Mouse (Mus musculus) hindbrain, embryonic 12.5 days (tissue): Measurements from ENCODE around the gene Pyroxd2. TPM values are rescaled to one million over a fixed set of nuclear protein-coding genes. Genes with fewer than 3 reads are reported as not detected.
A peak's percentile ranks its signal among the peaks of the same experiment; 100 is the strongest.
"Not testable (repeated sequence)": the region's sequence is repeated elsewhere in the genome, so short reads cannot be mapped to it uniquely, and the experiment has no call there.

ENCODE experiments used
- ATAC-seq: fragments of 200-750 bp; cut with Nextera tagmentation; 2 replicates; pipeline ENCODE4 v1.8.0; 2017; ENCODE audit warnings: moderate TSS enrichment; ENCODE audit not compliant: low FRiP score
- H3K27ac ChIP-seq: fragments of 300-500 bp; sonication (generic); 2 replicates; pipeline ENCODE4 v1.5.1; 2016; ENCODE audit warnings: mild to moderate bottlenecking
- H3K27me3 ChIP-seq: fragments of 300-500 bp; sonication (generic); 2 replicates; pipeline ENCODE4 v1.6.1; 2016; ENCODE audit warnings: mild to moderate bottlenecking
- H3K36me3 ChIP-seq: fragments of 300-500 bp; sonication (generic); 2 replicates; pipeline ENCODE4 v1.6.1; 2016; ENCODE audit warnings: mild to moderate bottlenecking
- H3K4me1 ChIP-seq: fragments of 300-500 bp; sonication (generic); 2 replicates; pipeline ENCODE4 v1.6.1; 2016
- H3K4me2 ChIP-seq: fragments of 300-500 bp; sonication (generic); replicated peaks from 2 replicates; pipeline ENCODE4 v1.6.1; 2016; ENCODE audit warnings: mild to moderate bottlenecking
- H3K4me3 ChIP-seq: fragments of 300-500 bp; sonication (generic); 2 replicates; pipeline ENCODE4 v1.5.1; 2016; ENCODE audit warnings: mild to moderate bottlenecking
- H3K9ac ChIP-seq: fragments of 300-500 bp; sonication (generic); 2 replicates; pipeline ENCODE4 v1.6.1; 2016; ENCODE audit warnings: mild to moderate bottlenecking, moderate library complexity
- H3K9me3 ChIP-seq: fragments of 300-500 bp; sonication (generic); replicated peaks from 2 replicates; pipeline ENCODE4 v1.6.1; 2016; ENCODE audit warnings: mild to moderate bottlenecking
- WGBS: fragments of 180-500 bp; shearing (Covaris S2); methylation state at CpG from one replicate; pipeline ENCODE4 v1.1.7; 2016; 5-methylcytosine and 5-hydroxymethylcytosine counted together
- polyA plus RNA-seq: library from polyadenylated mRNA; unstranded; fragments of >200 nt; fragmentation: Nextera tagmentation; extraction: Ambion mirVana; gene quantifications from 2 replicates; pipeline ENCODE4 v1.2.1, GENCODE M21; 2016

Pyroxd2 gene
- polyA plus RNA-seq, result 1.2 and 1.7 TPM in 2 replicates

DNA sequence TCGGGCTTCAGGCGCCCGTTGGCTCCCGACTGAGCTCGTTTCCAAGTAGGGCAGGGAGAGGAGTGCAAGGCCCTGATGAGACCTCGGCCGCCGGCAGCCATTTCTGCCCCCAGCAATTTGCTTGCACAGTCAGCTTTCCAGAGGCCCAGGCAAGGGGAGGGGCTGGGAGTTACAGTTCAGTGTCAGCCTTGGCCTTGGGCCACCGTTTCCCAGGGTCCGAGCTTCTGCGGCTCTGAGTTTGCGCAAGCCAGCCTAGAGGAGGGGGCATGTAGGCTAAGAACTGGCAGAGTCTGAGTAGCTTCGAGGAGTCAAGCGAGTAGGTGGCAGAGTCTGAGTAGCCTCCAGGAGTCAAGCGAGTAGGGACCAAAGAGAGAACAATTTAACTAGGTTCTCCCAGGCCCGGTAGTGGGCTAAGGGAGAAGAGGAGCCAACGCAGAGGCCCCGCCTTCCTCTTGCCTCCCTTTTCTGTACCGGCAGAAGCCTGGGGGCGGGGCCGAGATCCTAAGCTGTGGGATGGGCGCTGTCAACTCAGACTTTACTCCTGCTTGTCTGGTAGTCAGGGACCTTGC, at the start of gene Pyroxd2:
Pyroxd2 (minus strand) TSS at position 413 of the 569 bp plus-strand sequence.
- H3K27ac ChIP-seq, result peak within 1 kb of the TSS; percentile 82
- peak within 1 kb of the TSS; percentile 53 for H3K9ac ChIP-seq
- ATAC-seq, result peak; percentile 85
- no peaks in the 10 kb centered on the region for H3K9me3 ChIP-seq
- H3K27me3 ChIP-seq, result no peaks in the 10 kb centered on the region
- peak within 1 kb of the TSS; percentile 29 for H3K4me3 ChIP-seq
- H3K4me1 ChIP-seq, result peaks cover 29% of the 10 kb centered on the region
- no peaks in the 10 kb centered on the region for H3K36me3 ChIP-seq
- WGBS, result 5% methylated on average over 22 of the region's 22 CpGs
- H3K4me2 ChIP-seq, result peak within 1 kb of the TSS; percentile 57

DNA sequence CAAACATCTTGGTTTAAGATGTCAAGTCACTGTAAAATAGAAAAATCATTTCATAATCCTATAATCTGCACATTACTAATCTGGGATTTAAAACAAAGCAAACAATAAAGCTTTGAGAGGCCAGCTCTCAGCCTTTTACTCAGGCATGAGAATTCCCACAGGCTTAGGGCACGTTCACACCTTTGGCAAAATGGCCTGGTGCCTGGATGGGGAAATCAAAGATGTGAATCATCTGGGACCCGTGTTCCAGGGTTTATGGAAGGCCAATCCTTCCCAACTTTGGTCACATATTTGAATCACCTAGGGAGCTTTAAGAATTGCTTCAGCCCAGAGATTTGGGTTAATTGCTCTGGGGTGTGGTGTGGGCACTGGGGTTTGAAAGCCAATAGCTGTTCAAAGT, 45.3 kb upstream of the Pyroxd2 start:
- Histone ChIP-seq H3K9ac (no peak overlapping the region), H3K27ac (no peak overlapping the region), H3K27me3 (peaks cover 6% of the 10 kb centered on the region; the same call in 1 of the 2 replicates), H3K9me3 (no peaks in the 10 kb centered on the region), H3K4me3 (no peak overlapping the region), H3K4me1 (peaks cover 4% of the 10 kb centered on the region), H3K4me2 (no peak overlapping the region), H3K36me3 (no peaks in the 10 kb centered on the region)
- WGBS, result 70% methylated on average over 2 of the region's 2 CpGs
- no peak for ATAC-seq

DNA sequence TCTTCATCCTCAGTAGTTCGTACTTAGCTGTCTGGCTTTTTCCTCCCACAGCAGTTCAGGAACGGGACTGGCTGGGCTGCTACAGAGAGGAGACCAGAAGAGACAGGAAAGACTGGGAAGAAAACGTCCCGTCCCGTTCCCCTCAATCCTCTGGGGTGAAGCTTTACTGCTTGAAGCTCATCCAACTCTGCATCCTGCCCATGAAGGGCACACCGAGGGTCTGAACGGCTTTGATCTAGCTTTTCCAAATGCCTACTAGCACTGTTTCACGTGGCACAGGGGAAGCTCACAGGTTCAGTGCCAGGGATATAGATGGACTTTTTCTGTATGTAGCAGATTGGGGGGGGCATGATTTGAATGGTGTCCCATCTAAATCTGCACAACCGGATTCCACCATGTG, 43.2 kb upstream of the Pyroxd2 start:
- Histone ChIP-seq H3K27me3 (peaks cover 6% of the 10 kb centered on the region; the same call in 1 of the 2 replicates), H3K4me2 (peak overlapping the region; percentile 93), H3K9ac (peak overlapping the region; percentile 55; the same call in 1 of the 2 replicates), H3K27ac (no peak overlapping the region), H3K4me1 (peaks cover 4% of the 10 kb centered on the region), H3K9me3 (no peaks in the 10 kb centered on the region), H3K4me3 (no peak overlapping the region), H3K36me3 (no peaks in the 10 kb centered on the region)
- 35% methylated on average over 9 of the region's 9 CpGs for WGBS
- no peak for ATAC-seq

DNA sequence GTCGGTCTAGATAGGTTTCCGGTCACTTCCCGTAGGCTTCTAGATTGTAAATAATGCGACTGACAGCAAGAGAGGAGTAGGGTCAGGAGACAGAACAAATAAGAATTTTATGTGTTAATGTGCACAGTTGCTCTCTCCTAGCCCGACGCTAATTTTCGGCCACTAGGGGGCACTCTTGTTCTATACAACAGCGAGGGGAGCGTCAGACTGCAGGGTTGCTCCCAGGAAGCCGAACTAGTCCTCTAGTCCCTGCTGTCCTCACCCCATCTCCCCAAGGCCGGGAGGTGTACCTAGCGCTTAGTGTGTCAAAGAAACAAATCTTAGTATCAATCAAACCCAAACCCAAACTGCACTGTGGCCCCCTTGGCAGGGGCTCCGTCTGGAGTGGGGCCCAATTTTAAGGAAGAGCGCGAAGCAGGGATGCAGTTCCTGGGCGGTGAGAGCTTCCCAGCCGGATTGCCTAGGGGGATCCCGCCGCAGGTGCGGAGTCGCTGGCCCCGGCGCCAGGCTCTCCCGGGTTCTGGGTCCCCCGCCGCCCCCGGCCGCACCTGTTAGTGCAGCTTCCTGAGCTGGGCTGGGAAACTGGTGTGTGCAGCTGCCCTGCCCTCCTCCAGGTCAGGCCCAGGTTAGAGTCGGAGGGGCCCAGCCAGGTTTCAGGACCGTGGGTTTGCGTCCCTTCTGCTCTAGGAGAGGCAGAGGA, 42.5 kb upstream of the Pyroxd2 start:
- H3K4me2 ChIP-seq, result peak overlapping the region; percentile 93
- H3K9me3 ChIP-seq, result no peaks in the 10 kb centered on the region
- H3K36me3 ChIP-seq, result no peaks in the 10 kb centered on the region
- peak overlapping the region; percentile 43 for H3K4me3 ChIP-seq
- peak; percentile 94 for ATAC-seq
- 1% methylated on average over 31 of the region's 31 CpGs for WGBS
- no peak overlapping the region for H3K27ac ChIP-seq
- H3K4me1 ChIP-seq, result peaks cover 4% of the 10 kb centered on the region
- peaks cover 6% of the 10 kb centered on the region; the same call in 1 of the 2 replicates for H3K27me3 ChIP-seq
- H3K9ac ChIP-seq, result peak overlapping the region; percentile 55

DNA sequence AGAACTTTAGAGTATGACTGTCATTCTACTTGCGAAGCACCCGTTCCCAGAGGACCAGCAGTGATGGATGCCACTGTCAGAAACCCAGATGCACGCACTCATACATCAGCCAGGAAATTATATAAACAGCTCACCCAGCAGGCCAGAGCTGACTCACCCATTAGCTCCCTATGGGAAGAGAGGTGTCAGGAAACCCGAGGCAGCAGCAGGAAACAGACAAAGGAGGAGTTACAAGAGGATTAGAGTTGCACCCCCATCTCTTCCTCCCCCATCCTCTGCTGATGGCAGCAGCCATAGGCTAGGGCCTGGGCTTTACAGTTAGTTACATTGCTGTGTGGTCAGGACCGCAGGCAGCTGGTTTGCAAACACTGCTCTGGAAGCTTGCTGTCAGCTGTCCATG, 35.7 kb upstream of the Pyroxd2 start:
- Histone ChIP-seq H3K9ac (no peak overlapping the region), H3K4me1 (peaks cover 12% of the 10 kb centered on the region), H3K36me3 (no peaks in the 10 kb centered on the region), H3K27ac (0 out of 2 replicates have a peak overlapping the region, but pooled peaks have one; percentile 3), H3K9me3 (no peaks in the 10 kb centered on the region), H3K4me3 (no peak overlapping the region), H3K4me2 (no peak overlapping the region), H3K27me3 (peaks cover 5% of the 10 kb centered on the region)
- 49% methylated on average over 5 of the region's 5 CpGs for WGBS
- ATAC-seq, result no peak

DNA sequence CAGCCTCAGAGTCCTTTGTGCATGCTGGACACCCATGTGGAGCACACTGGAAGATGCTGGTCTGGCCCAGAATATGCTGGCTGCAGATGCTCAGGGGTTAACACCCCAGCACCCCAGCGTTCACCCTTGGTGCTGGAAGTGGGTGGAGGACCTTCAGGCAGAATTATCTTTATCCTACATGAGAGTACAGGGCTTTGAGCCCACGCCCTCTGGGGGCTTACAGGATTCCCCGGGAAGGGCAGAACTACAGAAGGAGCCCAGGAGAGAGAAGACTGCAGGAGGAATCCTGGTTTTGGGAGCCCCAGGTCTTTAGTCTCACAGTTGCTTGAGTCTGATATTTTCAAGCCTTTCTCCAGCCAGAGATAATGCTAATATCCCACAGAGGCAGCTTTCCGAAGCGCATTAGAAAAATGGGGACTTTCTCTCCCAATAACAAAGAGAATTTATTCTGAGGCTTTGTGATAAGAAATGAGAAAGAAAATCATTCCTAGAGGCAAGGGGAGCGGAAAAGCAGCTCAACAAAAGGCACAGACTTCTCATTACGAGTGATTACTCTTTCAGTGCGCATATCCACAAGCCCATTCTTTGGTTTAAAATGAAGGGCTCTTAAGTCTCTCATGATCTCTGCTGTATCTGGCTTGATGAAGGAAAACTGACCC, 33.1 kb upstream of the Pyroxd2 start:
- Histone ChIP-seq H3K27ac (no peak overlapping the region), H3K9ac (no peak overlapping the region)
- ATAC-seq, result no peak

DNA sequence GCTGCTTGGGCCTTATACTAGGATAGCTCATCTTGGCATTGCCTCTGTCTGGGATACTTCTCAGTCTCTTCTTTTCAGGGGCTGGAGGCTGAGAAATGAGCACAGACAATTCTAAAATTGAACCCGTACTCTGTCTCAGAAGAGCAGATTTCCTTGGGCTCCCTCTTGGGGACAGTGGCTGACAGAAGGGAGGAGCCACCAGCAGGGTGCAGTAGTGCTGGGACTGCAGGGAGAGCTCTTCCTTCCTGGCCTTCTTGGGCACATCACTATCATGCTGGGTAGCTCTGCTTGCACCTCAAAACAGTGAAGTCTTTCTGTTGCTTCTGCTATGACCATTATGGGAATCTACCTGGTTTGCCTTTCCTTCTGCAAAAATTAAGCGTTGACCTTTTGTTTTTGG, 32.6 kb upstream of the Pyroxd2 start:
- WGBS, result 35% methylated on average over 2 of the region's 2 CpGs
- H3K4me1 ChIP-seq, result peaks cover 12% of the 10 kb centered on the region
- no peak for ATAC-seq
- H3K27me3 ChIP-seq, result peaks cover 5% of the 10 kb centered on the region
- H3K4me2 ChIP-seq, result no peak overlapping the region
- no peaks in the 10 kb centered on the region for H3K36me3 ChIP-seq
- no peak overlapping the region for H3K9ac ChIP-seq
- no peak overlapping the region for H3K4me3 ChIP-seq
- H3K9me3 ChIP-seq, result no peaks in the 10 kb centered on the region
- H3K27ac ChIP-seq, result no peak overlapping the region

More for the DNA sequence above, 33.1 kb upstream of the Pyroxd2 start:
- no peak overlapping the region for H3K4me2 ChIP-seq
- no peaks in the 10 kb centered on the region for H3K9me3 ChIP-seq
- no peaks in the 10 kb centered on the region for H3K36me3 ChIP-seq
- no peak overlapping the region for H3K4me3 ChIP-seq
- WGBS, result 38% methylated on average over 8 of the region's 8 CpGs
- peaks cover 5% of the 10 kb centered on the region for H3K27me3 ChIP-seq
- peaks cover 12% of the 10 kb centered on the region for H3K4me1 ChIP-seq

DNA sequence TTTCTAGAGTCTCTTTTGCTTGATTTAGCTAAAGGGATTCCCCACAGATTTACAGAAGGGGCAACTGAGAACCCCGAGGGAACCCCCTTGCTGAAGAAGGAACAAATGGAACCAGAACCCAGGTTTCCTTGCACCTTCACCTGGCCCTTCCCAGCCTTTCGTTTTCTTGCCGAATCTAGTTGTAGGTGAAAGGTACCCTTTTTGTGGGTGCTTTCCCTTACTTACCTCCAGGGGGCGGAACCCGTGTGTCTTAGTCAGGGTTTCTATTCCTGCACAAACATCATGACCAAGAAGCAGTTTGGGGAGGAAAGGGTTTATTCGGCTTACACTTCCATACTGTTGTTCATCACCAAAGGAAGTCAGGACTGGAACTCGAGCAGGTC, 27.6 kb upstream of the Pyroxd2 start:
- Histone ChIP-seq H3K4me1 (peaks cover 11% of the 10 kb centered on the region; the same call in 1 of the 2 replicates), H3K4me3 (peak overlapping the region; percentile 61), H3K9ac (peak overlapping the region; percentile 64), H3K4me2 (peak overlapping the region; percentile 60), H3K27ac (peak overlapping the region; percentile 85)
- not testable (repeated sequence) for H3K27me3 ChIP-seq, H3K9me3 ChIP-seq, H3K36me3 ChIP-seq
- 58% methylated on average over 7 of the region's 7 CpGs for WGBS
- 0 out of 2 replicates have a peak, but pooled peaks have one; percentile 3 for ATAC-seq

DNA sequence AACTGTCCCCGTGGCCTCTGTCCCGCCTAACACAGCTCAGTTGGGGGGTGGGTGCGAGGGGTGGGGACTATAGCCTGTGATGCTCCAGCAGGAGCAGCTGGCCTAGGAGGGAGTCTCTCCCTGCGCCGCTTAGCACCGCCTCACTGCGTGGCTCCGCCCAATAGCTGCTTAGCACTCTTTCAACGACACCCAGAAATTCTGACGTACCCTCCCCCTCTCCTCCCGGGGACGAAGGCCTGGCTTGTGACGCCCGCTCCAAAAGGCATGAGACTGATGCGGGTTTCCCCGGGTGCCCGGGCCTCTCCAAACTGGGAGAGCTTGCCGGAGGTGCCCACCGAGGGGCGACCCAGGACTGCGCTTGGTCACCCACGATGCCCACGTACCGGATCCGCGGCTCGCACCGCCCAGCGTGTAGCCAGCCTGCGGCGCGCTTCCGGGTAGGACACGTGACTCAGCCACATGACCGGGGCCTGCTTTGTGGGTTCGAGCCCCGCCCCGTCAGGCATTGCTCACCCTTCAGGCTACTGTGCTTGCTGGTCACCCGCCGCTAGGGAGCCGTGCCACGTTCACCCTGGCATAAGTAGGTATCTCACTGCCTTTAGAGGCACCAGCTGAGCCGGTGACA, 27.1 kb upstream of the Pyroxd2 start, which contains the start of gene Hps1:
Hps1 (minus strand) TSS at position 448 of the 625 bp plus-strand sequence.
- Histone ChIP-seq H3K27ac (peak within 1 kb of the TSS; percentile 85), H3K27me3 (peaks cover 3% of the 10 kb centered on the region), H3K4me3 (peak within 1 kb of the TSS; percentile 61), H3K36me3 (no peaks in the 10 kb centered on the region), H3K9ac (peak within 1 kb of the TSS; percentile 64), H3K4me2 (peak within 1 kb of the TSS; percentile 60), H3K9me3 (no peaks in the 10 kb centered on the region), H3K4me1 (peaks cover 10% of the 10 kb centered on the region; the same call in 1 of the 2 replicates)
- WGBS, result under 1% methylated on average over 43 of the region's 43 CpGs
- peak; percentile 99 for ATAC-seq

DNA sequence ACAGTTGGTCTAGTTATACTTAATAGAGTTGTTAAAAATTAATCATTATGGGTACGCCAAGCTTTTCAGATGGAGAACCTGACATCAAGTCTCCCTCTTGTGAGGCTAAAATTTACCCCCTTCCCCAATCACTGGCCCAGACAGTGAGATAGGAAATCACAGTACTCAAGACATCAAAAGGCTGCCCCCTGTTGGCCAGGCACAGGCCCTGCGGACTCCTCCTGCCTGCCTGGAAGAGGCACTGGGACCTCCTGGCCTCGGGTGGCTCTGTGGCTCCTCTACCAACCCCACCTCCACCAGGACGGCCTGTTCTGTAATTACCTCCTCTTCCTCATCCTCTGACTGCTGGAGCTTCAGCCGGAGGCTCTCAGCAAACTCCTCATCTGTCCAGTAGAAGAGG, 25.2 kb upstream of the Pyroxd2 start:
- Histone ChIP-seq H3K27ac (no peak overlapping the region), H3K36me3 (peaks cover 4% of the 10 kb centered on the region; the same call in 1 of the 2 replicates), H3K9me3 (no peaks in the 10 kb centered on the region), H3K4me2 (no peak overlapping the region), H3K9ac (no peak overlapping the region), H3K4me3 (no peak overlapping the region), H3K27me3 (no peaks in the 10 kb centered on the region), H3K4me1 (peaks cover 10% of the 10 kb centered on the region; the same call in 1 of the 2 replicates)
- no peak for ATAC-seq
- 75% methylated on average over 5 of the region's 5 CpGs for WGBS

DNA sequence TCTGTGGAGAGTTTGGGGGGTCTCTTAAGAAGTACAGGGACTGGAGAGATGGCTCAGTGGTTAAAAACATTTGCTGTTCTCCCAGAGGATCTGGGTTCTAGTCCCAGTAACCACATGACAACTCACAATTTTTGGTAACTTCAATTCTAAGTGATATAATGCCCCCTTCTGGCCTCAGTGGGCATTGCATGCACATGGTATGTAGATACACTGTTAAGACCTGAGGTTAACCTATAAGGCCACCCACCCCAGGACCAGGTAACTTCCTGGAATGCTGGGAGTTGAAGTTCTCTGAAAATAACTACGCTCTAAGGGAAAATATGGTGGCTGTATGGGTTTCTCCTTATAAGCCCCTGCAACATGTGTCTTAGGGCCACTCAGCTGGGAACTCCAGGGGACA, 24.2 kb upstream of the Pyroxd2 start:
- Histone ChIP-seq H3K9ac (no peak overlapping the region), H3K4me2 (no peak overlapping the region), H3K4me1 (peaks cover 10% of the 10 kb centered on the region; the same call in 1 of the 2 replicates), H3K36me3 (peaks cover 4% of the 10 kb centered on the region; the same call in 1 of the 2 replicates), H3K4me3 (no peak overlapping the region), H3K27ac (no peak overlapping the region), H3K27me3 (no peaks in the 10 kb centered on the region), H3K9me3 (no peaks in the 10 kb centered on the region)
- ATAC-seq, result no peak
- WGBS, result 96% methylated on average over 1 of the region's 1 CpGs
